Mouse (Mus musculus): ENCODE data around the gene Sema5a. TPM values are rescaled to one million over a fixed set of nuclear protein-coding genes. Genes with fewer than 3 reads are reported as not detected.

The Sema5a gene
- polyA plus RNA-seq, 1 experiment from 2014 or later: 6.4 TPM

DNA sequence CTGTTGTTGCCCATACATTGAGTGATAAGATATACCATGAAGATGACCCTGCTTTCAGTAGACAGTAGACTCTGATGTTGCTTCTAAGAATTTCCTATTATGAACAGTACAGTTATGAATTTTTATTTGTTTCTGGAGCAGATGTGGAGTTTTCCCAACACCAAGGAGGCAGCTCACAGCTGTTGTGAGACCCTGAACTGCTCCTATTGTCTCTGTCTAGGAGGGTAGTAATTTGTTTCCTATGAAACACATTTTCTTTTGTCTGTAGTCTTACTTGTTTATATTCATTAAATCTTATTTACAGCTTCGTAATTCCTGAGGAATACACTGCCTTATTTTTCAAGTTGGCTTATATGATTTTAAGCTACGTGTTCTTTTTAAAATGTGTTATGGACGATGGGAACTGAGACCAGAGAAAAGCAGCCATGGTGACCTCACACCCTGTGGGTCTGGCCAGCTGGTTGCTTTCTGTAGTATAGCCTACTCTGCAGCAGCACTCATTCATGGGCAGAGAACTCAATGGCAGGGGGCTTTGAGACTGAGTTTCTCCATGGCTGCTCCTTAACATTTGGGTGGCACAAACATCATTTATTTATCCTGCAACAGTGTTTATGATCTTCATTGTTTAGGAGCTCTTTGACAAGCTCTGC lies 151.8 kb downstream of the Sema5a start:
- Histone ChIP-seq H3K27ac (no peak overlapping the region), H3K9me3 (no peaks in the 10 kb centered on the region), H3K4me2 (no peak overlapping the region), H3K27me3 (no peaks in the 10 kb centered on the region), H3K9ac (no peak overlapping the region), H3K4me1 (replicated peaks) (no peaks in the 10 kb centered on the region), H3K4me3 (no peak overlapping the region), H3K36me3 (no peaks in the 10 kb centered on the region)
- no peak for ATAC-seq (ENCODE audit: low FRiP score)
- WGBS: 79% methylated on average over 3 of the region's 3 CpGs

DNA sequence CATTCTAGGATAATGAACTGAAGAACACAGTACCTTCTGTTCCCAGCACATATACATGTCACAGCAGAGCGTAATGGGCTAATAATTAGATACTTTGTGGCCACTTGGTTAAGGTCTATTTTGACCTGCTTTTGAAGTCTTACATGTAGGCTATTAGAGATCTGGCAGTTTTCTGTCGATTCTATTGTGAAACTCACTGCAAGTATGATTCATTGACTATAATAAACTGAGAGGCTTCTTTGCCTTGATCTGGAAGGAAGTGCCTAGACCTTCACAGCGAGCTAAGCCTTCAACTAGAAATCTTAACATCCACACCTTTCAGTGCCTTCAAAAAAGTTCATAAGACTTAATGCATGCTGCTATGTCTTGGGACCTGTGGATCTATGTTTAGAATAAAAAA lies 152.5 kb downstream of the Sema5a start:
- H3K27ac ChIP-seq: no peak overlapping the region
- no peak overlapping the region for H3K9ac ChIP-seq
- no peaks in the 10 kb centered on the region for H3K9me3 ChIP-seq
- ATAC-seq (ENCODE audit: low FRiP score): no peak
- H3K36me3 ChIP-seq: no peaks in the 10 kb centered on the region
- WGBS: 90% methylated on average over 3 of the region's 3 CpGs
- no peaks in the 10 kb centered on the region for H3K4me1 ChIP-seq (replicated peaks)
- no peaks in the 10 kb centered on the region for H3K27me3 ChIP-seq
- no peak overlapping the region for H3K4me2 ChIP-seq
- no peak overlapping the region for H3K4me3 ChIP-seq

DNA sequence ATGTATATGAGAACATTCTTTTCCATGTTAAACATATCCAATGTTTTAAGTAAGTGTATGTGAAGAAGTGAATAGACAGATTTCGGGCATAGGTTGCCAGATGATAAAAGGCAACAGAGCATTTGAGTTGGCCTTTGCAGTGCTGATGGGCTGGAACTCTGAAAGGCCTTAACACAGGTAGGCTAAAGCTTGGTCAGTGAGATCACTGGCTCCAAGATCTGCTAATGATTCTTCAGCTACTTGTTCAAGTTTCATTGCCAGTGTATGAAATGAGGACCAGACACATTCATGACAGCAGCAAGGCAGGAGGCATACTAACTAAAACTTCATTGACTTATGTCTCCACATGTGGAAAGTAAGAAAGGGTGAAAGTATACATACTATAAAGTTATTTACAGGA lies 154.1 kb downstream of the Sema5a start:
- Histone ChIP-seq H3K27me3 (no peaks in the 10 kb centered on the region), H3K9ac (no peak overlapping the region), H3K4me3 (no peak overlapping the region), H3K4me1 (replicated peaks) (no peaks in the 10 kb centered on the region), H3K36me3 (no peaks in the 10 kb centered on the region), H3K4me2 (no peak overlapping the region), H3K9me3 (no peaks in the 10 kb centered on the region), H3K27ac (no peak overlapping the region)
- 91% methylated on average over 1 of the region's 1 CpGs for WGBS
- no peak for ATAC-seq (ENCODE audit: low FRiP score)

DNA sequence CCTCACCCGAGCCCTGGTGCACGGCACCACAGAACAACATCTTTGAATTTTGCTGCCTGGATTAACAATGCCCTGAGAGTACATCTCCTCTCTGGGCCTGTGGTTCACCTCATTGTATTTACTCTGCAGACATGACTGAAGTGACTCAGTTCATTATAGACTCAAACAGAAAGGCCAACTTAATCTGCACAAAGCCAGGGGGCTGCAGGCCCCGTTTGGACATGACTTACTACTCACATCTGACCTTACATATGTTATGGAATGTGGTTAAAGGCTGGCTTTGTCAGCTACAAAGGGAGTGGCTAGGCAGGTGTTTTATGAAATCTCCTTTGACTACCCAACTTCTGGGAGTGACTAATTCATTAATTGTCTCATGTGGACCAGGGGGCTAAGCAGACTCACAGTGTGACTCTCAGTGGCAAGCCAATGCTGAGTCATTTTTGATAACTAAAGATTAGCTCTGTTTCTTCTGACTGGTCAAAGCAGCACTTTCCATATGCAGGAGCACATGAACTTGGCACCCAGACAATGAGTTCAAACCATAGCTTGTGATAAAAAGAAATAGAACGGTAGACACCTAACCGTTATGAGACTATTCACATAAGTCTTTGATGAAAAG lies 157.4 kb downstream of the Sema5a start:
- no peaks in the 10 kb centered on the region for H3K9me3 ChIP-seq
- no peaks in the 10 kb centered on the region for H3K4me1 ChIP-seq (replicated peaks)
- H3K27me3 ChIP-seq: no peaks in the 10 kb centered on the region
- no peak overlapping the region for H3K9ac ChIP-seq
- H3K4me3 ChIP-seq: no peak overlapping the region
- H3K4me2 ChIP-seq: no peak overlapping the region
- WGBS: 77% methylated on average over 5 of the region's 5 CpGs
- no peak overlapping the region for H3K27ac ChIP-seq
- no peaks in the 10 kb centered on the region for H3K36me3 ChIP-seq
- ATAC-seq (ENCODE audit: low FRiP score): no peak

DNA sequence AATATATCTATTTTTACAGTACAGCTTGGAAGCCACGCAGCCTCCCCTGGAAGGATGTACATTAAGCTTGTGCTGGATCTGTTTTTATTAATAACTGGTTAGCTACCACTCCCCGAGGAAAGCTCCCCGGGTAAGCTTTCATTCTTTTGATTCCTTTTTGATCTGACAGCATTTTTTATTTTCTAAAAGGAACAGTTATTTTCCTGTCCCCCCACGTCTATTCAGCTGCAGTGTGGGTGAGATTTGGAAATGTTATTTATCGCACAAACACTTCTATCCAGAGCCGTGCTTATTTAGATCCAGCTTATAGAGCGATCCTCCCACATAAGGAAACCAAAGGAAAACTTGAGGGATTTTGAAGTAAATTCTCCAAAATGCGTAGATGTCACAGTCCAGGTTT lies 158.7 kb downstream of the Sema5a start:
- no peak for ATAC-seq (ENCODE audit: low FRiP score)
- no peaks in the 10 kb centered on the region for H3K36me3 ChIP-seq
- no peak overlapping the region for H3K27ac ChIP-seq
- 81% methylated on average over 8 of the region's 8 CpGs for WGBS
- no peaks in the 10 kb centered on the region for H3K9me3 ChIP-seq
- no peaks in the 10 kb centered on the region for H3K27me3 ChIP-seq
- H3K9ac ChIP-seq: no peak overlapping the region
- no peak overlapping the region for H3K4me3 ChIP-seq
- H3K4me2 ChIP-seq: no peak overlapping the region
- no peaks in the 10 kb centered on the region for H3K4me1 ChIP-seq (replicated peaks)

DNA sequence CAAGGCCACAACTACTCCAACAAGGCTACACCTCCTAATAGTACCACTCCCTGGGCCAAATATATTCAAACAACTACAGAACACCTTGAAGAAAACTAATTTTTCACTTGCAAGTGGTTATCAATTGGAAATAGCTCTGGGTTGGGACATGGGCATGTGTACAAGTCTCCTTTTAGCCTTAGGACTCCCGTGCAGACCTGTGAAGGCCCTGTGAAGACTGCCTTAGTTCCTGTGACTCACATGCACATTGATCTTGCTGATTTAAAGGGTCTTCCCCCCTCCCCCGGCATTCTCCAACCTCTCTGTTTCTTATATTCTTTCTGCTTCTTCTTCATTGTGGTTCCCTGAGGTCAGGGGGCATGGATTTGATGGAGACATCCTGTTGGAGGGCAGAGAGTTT lies 161.8 kb downstream of the Sema5a start:
- WGBS: 85% methylated on average over 2 of the region's 2 CpGs
- Histone ChIP-seq H3K4me3 (no peak overlapping the region), H3K36me3 (no peaks in the 10 kb centered on the region), H3K9me3 (no peaks in the 10 kb centered on the region), H3K4me1 (replicated peaks) (no peaks in the 10 kb centered on the region), H3K9ac (no peak overlapping the region), H3K4me2 (no peak overlapping the region), H3K27me3 (no peaks in the 10 kb centered on the region), H3K27ac (no peak overlapping the region)
- ATAC-seq (ENCODE audit: low FRiP score): no peak

DNA sequence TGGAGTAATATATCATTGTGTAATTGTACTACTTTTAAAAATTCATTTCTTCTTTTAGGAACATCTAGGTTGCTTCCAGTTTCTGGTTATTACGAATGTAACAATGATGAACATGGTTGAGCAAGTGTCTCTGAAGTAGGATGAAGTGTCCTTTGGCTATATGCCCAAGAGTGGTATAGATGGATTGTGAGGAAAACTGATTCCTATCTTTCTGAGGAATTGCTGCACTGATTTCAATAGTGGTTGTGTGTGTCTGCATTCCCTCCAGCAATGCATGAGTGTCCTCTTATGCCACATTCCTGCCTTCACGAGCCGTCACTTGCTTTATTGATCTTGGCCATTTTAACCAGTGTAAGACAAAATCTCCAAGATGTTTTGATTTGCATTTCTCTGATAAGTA lies 163.2 kb downstream of the Sema5a start:
- no peak for ATAC-seq (ENCODE audit: low FRiP score)
- Histone ChIP-seq H3K4me3 (no peak overlapping the region), H3K9me3 (no peaks in the 10 kb centered on the region), H3K4me2 (no peak overlapping the region), H3K4me1 (replicated peaks) (no peaks in the 10 kb centered on the region), H3K27me3 (no peaks in the 10 kb centered on the region), H3K27ac (no peak overlapping the region), H3K9ac (no peak overlapping the region), H3K36me3 (no peaks in the 10 kb centered on the region)
- WGBS: 85% methylated on average over 3 of the region's 3 CpGs

DNA sequence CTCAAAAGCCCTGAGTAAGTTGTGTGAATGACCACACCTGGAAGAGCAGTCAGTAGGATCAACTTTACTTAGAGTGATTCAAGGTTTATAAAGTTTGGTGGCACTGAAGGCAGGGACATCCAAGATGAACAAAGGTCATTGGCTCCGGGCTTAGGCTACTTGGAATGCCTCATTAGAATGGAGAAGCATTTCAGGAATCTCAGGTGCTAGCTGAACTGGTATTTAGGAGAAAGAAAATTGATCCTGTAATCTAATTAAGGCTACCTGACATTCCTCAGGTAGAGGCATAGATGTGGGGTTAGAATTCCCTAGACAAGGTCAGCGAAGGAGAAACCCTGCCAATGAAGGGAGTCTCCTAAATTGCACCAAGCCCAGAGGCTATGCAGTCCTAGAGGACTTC lies 171.7 kb downstream of the Sema5a start:
- no peak overlapping the region for H3K9ac ChIP-seq
- no peak overlapping the region for H3K4me2 ChIP-seq
- no peaks in the 10 kb centered on the region for H3K9me3 ChIP-seq
- no peaks in the 10 kb centered on the region for H3K27me3 ChIP-seq
- no peak overlapping the region for H3K27ac ChIP-seq
- 94% methylated on average over 2 of the region's 2 CpGs for WGBS
- ATAC-seq (ENCODE audit: low FRiP score): no peak
- H3K36me3 ChIP-seq: no peaks in the 10 kb centered on the region
- H3K4me3 ChIP-seq: no peak overlapping the region
- no peaks in the 10 kb centered on the region for H3K4me1 ChIP-seq (replicated peaks)

DNA sequence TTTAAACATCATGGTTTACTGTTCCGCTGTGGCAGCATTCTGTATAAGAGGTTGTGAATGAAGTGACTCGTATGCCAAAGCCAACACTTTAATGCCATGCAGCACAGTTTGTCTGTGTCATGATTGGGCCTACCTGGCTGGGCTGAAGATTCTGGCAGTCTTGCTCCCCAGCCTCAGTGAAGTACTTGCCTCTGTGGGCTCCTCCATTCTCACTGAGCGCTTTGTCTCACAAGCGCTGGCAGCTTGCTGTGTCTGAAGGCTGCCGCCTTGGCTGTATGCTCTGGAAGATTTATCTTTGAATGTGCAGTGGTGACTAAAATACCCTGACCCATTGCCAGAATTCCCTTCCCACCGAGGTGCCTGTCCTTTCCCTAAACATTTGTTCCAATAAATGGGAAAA lies 178.0 kb downstream of the Sema5a start:
- no peak overlapping the region for H3K27ac ChIP-seq
- 73% methylated on average over 6 of the region's 6 CpGs for WGBS
- H3K36me3 ChIP-seq: no peaks in the 10 kb centered on the region
- ATAC-seq (ENCODE audit: low FRiP score): no peak
- no peaks in the 10 kb centered on the region for H3K27me3 ChIP-seq
- no peaks in the 10 kb centered on the region; the same call in 1 of the 2 replicates for H3K4me1 ChIP-seq (replicated peaks)
- no peak overlapping the region for H3K4me3 ChIP-seq
- no peak overlapping the region for H3K9ac ChIP-seq
- no peaks in the 10 kb centered on the region for H3K9me3 ChIP-seq
- H3K4me2 ChIP-seq: no peak overlapping the region

DNA sequence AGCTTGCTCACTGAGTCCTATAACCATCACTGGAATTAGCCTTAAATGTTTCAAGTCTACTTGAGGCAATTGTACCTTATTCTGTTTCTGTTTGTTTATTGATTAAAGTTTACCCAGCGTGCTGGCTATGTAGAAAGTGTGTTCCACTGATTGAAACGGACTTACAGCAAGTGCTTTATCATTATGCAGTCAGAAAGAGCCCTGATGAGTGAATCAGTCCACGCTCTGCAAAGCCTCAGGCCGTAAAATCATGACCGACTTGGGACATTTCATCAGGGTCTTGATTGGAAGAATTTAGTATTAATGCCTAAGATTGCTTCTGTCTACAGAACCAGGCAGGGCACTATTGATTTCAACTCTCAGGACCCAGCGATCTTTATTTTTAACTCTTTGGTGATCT lies 178.5 kb downstream of the Sema5a start:
- Histone ChIP-seq H3K36me3 (no peaks in the 10 kb centered on the region), H3K27me3 (no peaks in the 10 kb centered on the region), H3K4me1 (replicated peaks) (no peaks in the 10 kb centered on the region; the same call in 1 of the 2 replicates), H3K27ac (no peak overlapping the region), H3K9ac (no peak overlapping the region), H3K9me3 (no peaks in the 10 kb centered on the region), H3K4me2 (no peak overlapping the region), H3K4me3 (no peak overlapping the region)
- ATAC-seq (ENCODE audit: low FRiP score): no peak
- 68% methylated on average over 6 of the region's 6 CpGs for WGBS

DNA sequence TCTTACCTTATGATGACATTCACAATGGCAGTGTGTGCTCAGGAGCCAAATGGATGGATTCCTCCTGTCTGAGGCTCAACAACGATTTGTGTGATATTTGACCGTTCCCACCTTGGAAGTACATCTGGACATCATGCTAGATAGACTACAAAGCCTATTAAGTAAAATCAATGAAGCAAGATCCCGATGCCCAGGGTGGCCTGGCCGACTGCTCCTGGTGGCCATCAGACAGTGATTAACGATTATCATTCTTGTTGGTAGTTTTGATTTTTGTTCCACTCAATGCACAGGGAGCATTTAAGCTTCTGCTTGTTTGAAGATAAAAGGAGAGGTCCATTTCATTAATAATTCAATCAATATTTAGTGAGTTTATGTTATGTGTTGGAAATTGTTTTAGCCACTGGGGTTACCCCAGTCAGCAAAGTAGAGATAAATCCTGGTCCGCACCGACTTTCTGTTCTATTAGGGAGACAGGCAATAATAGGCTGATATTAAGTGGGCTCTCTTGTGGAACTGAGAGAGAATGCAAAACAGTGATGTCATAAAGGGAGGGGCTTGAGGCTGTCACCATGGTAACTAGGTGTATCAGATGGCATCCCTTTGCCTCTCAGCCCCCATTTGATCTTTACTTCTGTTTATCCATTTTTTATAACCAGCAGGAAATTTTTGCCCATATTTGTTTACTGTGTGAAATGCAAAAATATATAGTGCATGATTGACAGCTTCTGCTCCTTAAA lies 182.7 kb downstream of the Sema5a start:
- H3K4me3 ChIP-seq: no peak overlapping the region
- no peaks in the 10 kb centered on the region for H3K36me3 ChIP-seq
- WGBS: 52% methylated on average over 7 of the region's 7 CpGs
- no peak overlapping the region for H3K9ac ChIP-seq
- ATAC-seq (ENCODE audit: low FRiP score): 0 out of 2 replicates have a peak, but pooled peaks have one; percentile 45
- no peak overlapping the region for H3K4me2 ChIP-seq
- peaks cover 7% of the 10 kb centered on the region; the same call in 1 of the 2 replicates for H3K4me1 ChIP-seq (replicated peaks)
- no peaks in the 10 kb centered on the region for H3K27me3 ChIP-seq
- no peak overlapping the region for H3K27ac ChIP-seq
- H3K9me3 ChIP-seq: no peaks in the 10 kb centered on the region

DNA sequence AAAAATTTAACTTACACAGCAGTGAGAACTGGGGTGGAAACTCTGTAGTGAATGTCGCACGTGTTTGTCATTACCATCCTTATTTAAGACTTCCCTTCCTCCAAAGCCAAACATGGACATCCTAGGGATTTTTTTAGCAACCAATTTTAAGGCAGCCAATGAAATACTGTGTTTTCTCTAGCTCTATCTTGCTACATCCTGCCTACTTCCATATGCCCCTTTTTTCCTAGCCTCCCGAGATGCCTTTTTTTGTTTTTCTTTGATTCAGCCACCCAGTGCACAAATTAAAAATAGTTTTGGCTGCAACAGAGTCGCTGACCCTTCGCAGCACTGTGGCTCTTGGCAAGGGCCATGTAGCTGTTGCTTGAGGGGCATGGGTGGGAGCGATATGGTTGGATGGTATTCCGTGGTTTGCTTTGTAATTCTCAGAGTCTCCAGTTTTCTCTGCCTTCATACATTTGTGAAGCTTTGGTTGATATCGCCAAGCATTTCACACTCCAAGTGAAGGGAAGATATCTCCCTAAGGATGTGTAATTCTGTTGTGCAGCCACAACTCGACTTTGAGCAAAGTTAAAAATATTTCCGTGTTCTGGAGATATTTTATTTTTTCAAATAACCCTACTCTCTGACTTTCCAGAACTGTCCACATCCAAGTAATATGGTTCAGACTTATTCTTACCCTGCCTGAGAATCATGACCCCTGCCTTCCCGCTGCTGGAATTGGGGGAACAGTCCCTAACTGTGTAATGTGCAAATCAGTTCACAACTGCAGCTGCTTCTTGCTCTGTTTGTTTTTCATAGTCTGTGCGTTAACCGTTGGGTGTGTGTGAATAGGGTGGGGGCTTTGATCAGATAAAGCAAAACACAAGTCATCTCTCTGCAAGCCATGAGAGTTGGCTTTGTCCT lies 188.6 kb downstream of the Sema5a start:
- peaks cover 12% of the 10 kb centered on the region; the same call in 1 of the 2 replicates for H3K4me1 ChIP-seq (replicated peaks)
- WGBS: 70% methylated on average over 13 of the region's 13 CpGs
- no peaks in the 10 kb centered on the region for H3K9me3 ChIP-seq
- no peaks in the 10 kb centered on the region for H3K36me3 ChIP-seq
- H3K27ac ChIP-seq: no peak overlapping the region
- H3K9ac ChIP-seq: no peak overlapping the region
- no peak overlapping the region for H3K4me3 ChIP-seq
- H3K27me3 ChIP-seq: no peaks in the 10 kb centered on the region
- peak; percentile 49; the same call in 1 of the 2 replicates for ATAC-seq (ENCODE audit: low FRiP score)
- H3K4me2 ChIP-seq: no peak overlapping the region
